Mouse (Mus musculus) right cerebral cortex, adult 18-20 months (tissue): ENCODE data around the gene Sema3e.

Experiments
- DNase-seq: peaks from one replicate; pipeline ENCODE4 v3.0.0; 2022; ENCODE audit warnings: mixed read lengths

Gene Sema3e

DNA sequence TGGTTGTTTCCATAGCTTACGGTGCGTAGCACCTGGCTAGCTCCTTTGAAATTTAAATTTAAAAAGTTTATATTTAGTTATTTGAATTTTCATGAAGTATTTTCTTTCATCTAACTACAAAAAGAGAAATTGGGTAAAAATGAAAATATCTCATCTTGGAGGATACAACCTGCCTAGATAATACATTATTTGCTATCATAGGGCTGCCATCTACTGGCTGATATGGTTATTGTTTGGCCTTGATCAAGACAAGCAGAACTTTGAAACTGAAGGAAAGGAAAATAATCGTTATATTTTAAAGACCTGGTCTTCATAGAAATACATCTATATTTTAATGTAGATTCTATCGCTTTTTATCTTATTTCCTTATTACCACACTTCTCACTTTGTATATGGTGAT is 193.6 kb downstream of the Sema3e start:
- DNase-seq = no peak

GRCm38 (mm10) chr5:14224509-14224908 is 199.4 kb downstream of the Sema3e start:
- DNase-seq = no peak

DNA sequence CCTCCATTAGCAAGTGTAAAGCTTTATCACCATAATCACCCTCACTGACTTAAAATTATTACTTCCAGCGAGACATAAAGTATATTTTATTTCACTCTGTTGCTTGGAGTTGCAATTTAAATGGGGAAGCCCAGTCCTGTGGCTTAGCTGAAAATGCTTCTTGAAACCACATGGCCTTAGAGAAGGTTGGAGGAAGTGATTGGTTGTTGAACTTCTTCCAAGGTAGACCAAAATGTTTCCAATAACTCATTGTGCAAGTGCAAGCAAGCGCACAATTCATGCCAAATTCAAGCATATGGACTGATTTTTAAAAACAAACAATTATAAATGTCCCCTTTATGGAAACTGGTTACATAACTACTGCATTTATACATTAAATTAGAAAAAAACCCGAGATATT is 206.0 kb downstream of the Sema3e start:
- DNase-seq = no peak

DNA sequence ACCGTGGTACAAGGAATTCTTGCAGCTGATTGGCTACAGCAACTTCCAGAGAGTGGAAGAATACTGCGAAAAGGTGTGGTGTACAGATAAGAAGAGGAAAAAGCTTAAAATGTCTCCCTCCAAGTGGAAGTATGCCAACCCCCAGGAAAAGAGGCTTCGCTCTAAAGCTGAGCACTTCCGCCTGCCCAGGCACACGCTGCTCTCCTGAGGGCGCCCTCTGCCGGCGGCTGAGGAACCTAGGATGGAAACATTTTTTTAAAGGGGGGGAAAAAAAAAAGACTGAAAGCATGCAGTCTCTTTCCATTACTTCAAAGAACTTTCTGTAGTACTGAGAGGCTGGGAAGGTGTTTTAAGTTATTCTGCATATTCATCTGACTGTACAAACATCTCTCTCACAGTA is 227.5 kb downstream of the Sema3e start:
- peak; percentile 10 for DNase-seq

DNA sequence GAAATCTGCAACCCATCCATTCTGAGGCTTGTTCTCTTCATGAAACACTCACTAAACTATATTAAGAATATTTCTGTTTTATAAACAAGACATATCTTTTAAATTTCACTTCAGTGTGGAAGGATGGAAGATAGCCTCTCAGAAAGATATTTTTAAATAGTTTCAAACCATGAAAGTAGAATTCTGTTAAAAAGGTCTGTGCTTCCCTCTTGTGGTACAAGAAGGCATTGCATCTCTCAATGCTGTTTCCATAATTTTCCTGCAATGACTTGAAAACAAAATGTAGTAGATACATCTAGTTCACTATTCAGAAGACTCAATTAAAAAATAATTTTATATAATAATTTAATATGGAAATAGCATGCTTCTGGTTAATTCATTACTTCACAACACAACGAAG is 228.3 kb downstream of the Sema3e start:
- DNase-seq = peak; percentile 25

DNA sequence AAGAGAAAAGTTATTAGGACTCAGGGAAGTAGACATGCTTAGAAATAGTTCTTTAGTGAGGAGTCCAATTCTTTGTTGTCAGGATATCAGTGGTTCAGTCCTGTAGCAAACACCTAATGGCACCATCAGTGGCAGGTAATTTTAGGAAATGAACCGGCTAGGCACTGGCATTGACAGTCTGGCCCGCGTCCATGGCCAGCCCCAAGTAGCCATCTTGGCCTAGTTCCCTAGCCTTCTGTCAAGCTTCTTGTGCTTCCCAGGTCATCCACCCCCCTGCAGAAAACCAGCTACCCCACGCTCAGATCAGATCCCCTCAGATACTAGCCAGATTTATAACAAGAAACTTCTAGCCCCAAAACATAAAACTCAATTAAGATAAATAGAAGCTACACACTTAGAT is 235.1 kb downstream of the Sema3e start:
- DNase-seq = no peak

DNA sequence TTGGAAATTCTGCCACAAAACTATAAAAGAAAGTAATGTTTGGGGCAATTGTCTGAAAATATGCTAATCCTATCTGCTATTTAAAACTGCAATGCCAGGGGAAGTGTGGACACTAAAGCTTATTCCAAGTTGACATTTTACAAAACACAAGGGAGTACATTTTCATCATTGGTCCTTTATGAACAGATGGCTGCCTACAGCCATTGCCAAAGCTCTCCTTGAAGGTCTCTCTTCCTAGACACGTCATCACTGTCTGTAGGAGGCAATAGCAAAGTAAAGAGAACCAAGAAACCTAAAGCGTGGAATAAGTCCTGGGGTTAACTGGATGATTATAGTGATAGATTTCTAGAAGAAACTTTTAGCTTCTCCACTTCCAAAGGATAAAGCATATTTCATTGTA is 242.3 kb downstream of the Sema3e start:
- DNase-seq = no peak
